Mouse (Mus musculus) heart, postnatal 14 days (tissue): ENCODE measurements at regions not wholly inside any gene's neighbourhood (a gene's known extent, or its start where the extent isn't known, plus 50 kb on each side); places are given as distances from the start of the nearest gene placed in this dataset.
"Not testable (repeated sequence)": the region's sequence is repeated elsewhere in the genome, so short reads cannot be mapped to it uniquely, and the experiment has no call there.

ENCODE experiments used
- DNase-seq, 2 experiments: peaks; one replicate each; pipeline ENCODE4 v3.0.0; 2021 to 2022
- intact Hi-C: fragments of 180-260 bp; cut with DNase I; formaldehyde crosslinking; loops from one replicate; pipeline ENCODE4 v1.15.1; 2025

- intact Hi-C loops = no loop called here
- DNase-seq = no peak
These were observed 305.1 kb upstream of the Arx start for GRCm38 (mm10) chrX:92981141-92981540.

GRCm38 (mm10) chrX:93002236-93002976 lies 283.8 kb upstream of the Arx start:
- intact Hi-C loops = no loop called here
- DNase-seq = peak; percentile 10 to 21

- DNase-seq = no peak
- intact Hi-C loops = no loop called here
These were observed 279.6 kb upstream of the Arx start for GRCm38 (mm10) chrX:93006681-93007080.

DNA sequence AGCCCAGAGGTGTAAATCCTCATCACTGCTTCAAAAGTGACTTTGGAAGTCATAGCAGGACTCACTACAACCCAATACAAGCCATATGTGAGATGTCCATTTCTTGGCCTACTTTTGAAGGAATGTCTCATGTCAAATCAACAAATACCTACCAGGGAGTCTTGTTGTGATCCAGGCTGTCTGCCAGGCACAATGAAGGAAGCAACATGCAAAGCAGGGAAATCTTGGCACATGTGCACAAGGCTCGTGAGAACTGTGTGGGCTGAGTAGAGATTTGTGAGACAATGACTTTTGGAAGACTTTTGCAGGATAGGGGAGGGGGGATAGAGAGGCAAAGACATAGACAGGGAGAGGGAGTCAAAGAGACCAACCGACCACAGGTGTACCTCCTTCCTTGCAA lies 274.7 kb upstream of the Arx start:
- DNase-seq = no peak

GRCm38 (mm10) chrX:93016391-93016790 lies 269.9 kb upstream of the Arx start:
- DNase-seq = peak; percentile 19 to 28
- intact Hi-C loops = no loop called here

More for the DNA sequence above, 274.7 kb upstream of the Arx start:
- intact Hi-C loops = no loop called here

DNA sequence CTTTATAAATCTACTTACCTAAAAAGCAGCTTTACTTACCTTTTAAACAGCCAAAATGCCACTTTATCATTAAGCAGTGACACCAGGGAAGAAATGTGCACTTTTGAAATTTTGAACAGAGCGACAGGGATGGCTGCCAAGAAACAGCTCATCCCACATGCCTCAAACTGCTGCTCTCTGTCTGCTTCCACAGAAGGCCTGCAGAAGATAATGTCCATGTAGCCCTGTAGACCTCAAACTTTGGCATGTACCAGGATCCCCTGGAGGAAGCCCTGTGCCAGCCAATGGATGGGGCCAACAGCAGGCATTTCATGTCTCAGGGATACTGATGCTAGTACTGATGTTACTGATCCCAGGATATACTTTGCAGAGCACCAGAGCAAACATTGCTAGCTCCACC lies 245.1 kb upstream of the Arx start:
- DNase-seq = peak; percentile 3 to 5
- intact Hi-C loops = loop anchor here (10.0 kb wide), 1 partner anchor 46 kb away; no protein-coding TSS in a partner anchor

DNA sequence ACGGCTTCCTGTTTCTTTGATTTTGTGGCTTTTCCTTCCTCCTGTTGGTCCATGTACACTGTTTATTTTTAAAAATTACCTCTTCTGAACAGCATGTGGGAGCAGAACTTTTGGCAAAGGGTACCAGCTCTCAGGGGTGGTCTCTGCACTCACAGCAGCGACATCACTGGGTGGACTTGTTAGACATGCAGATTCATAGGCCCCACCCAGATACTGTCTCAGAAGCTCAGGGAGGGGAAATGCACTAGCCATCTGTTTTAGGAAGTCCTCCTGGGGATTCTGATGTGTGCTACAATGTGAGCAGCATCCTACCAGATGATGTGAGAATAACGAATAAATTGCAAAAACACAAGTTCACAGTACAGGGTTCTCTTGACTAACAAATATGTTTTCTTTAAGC lies 243.5 kb upstream of the Arx start:
- peak; percentile 1 to 2 for DNase-seq
- intact Hi-C loops = loop anchor here (10.0 kb wide), 1 partner anchor 48 kb away; no protein-coding TSS in a partner anchor

GRCm38 (mm10) chrX:93048967-93049754 lies 237.1 kb upstream of the Arx start:
- intact Hi-C loops = loop anchor here (10.0 kb wide), 1 partner anchor 54 kb away; no protein-coding TSS in a partner anchor
- no peak for DNase-seq

GRCm38 (mm10) chrX:93049755-93050143 lies 236.5 kb upstream of the Arx start:
- DNase-seq = no peak
- intact Hi-C loops = loop anchor here (10.0 kb wide), 1 partner anchor 55 kb away; no protein-coding TSS in a partner anchor

GRCm38 (mm10) chrX:93059533-93059932 lies 226.7 kb upstream of the Arx start:
- intact Hi-C loops = no loop called here
- no peak for DNase-seq

DNA sequence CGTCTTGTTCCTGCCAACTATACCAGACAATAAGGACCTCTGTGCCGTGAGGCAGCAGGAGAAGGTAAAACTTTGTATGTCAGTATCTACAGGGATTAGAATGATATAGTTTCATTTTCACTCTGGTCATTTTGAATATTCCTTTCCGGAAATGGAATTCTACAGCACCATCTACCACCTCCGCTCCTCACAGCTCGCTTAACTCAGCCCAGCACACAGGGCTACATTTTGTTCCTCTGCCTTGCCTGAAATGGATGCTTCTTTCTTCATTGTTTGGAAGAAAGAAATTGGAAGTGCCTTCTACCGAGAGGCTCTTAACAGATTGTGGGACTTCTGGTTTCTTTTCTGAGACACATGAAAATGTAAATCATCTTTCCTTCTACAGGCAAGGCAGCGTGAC lies 217.4 kb upstream of the Arx start:
- intact Hi-C loops = loop anchor here (5.0 to 10.0 kb wide), 3 partner anchors 226 to 823 kb away; no protein-coding TSS in a partner anchor
- DNase-seq = no peak

GRCm38 (mm10) chrX:93069569-93070289 lies 216.5 kb upstream of the Arx start:
- peak; percentile 33 to 59 for DNase-seq
- intact Hi-C loops = loop anchor here (2.0 to 10.0 kb wide), 5 partner anchors 225 to 823 kb away; no protein-coding TSS in a partner anchor

DNA sequence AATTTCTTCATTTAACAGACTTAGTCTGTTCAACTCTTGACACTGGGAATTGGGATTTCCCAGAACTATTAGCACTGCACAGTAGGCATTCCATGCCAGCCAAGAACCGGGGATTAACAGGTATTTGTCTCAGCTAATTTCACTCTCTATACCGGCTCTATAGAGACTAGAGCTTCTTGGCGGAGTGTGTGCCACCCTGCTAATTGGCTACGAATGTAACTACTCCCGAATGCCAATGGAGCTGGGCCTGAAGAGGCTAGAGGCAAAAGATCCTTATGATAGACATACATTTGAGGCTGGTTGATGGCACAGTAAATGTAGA lies 216.0 kb upstream of the Arx start:
- intact Hi-C loops = loop anchor here (2.0 to 10.0 kb wide), 2 partner anchors 395 to 725 kb away; no protein-coding TSS in a partner anchor
- DNase-seq = no peak

DNA sequence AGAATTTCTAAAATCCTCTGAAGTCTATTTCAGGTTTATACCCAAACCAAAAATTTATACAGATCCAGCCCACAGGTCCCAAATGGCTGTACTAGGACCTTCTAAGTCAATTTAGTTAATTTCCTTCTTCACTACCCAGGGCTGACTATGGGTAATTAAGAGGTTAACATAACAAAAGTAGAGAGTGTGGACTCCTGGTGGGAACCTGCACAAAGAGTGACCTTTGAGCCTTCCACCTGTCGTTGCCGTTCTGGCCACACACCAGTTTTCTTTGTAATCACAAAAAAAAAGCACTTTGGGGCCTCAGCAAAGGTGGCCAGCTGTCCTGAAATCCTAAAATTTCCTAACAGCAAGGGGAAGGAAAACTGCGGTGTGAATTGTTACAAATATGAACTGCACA lies 197.3 kb upstream of the Arx start:
- intact Hi-C loops = no loop called here
- DNase-seq = no peak

DNA sequence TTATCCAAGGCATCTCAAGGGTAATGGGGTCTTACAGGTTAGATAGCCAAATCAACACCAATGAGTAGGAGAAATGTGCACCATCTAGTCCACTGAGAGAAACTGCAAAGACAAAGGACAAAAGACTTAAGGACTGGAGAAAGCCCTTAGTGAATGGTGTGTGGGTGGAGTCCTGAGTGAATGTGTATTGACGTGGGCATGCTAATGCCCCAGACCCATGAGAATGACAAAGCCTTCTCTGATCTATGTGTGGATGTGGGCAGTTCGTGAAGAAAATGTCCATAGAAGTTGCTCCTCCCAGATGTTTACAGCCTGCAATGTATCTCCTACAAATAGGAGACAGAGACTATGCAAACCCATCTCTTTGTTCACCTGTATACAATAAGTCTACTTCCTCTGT lies 188.7 kb upstream of the Arx start:
- intact Hi-C loops = no loop called here
- DNase-seq = no peak

- DNase-seq = no peak
- intact Hi-C loops = no loop called here
These were observed 178.2 kb upstream of the Arx start for GRCm38 (mm10) chrX:93107930-93108567.

DNA sequence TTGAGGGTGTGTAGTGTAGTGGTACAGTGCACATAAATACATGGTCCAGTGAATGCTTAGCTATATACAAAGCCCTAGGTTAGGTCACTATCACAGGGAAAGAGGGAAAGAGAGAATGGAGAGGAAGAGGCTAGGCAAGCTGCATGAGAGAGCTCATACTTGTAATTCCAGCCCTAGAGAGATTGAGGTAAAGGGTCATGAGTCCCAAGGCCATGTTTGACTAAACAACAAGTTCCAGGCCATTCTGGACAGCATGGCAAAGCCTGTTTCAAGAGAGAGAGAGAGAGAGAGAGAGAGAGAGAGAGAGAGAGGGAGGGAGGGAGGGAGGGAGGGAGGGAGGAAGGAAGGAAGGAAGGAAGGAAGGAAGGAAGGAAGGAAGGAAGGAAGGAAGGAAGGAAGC lies 131.9 kb upstream of the Arx start:
- intact Hi-C loops, DNase-seq: not testable (repeated sequence)

- intact Hi-C loops = no loop called here
- DNase-seq = no peak
These were observed 127.1 kb upstream of the Arx start for GRCm38 (mm10) chrX:93159105-93159504.

DNA sequence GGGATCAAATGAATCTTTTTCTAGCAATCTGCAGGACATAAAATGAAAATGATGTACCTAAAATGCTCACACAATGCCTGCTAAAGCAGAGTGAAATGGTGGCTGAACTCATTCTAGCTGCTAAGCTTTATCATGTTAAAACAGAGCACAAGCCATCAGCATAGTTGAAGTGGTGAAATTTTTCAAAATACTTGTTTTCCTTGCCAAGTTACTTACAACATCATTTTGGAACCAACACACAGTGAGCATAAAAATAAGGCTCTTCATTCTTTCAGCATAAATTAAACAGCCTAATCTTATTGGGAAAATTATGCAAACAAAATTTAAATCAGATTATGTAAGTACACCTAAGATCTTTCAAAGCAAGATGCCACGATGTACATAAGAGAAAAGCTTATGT lies 125.3 kb upstream of the Arx start:
- intact Hi-C loops = no loop called here
- no peak for DNase-seq
